Mouse (Mus musculus): ENCODE data around the gene Dusp1. TPM values are rescaled to one million over a fixed set of nuclear protein-coding genes. Genes with fewer than 3 reads are reported as not detected.

The Dusp1 gene
- polyA plus RNA-seq, 1 experiment from 2014 or later: 36.8 TPM

- Histone ChIP-seq H3K9ac (no peak overlapping the region), H3K4me2 (replicated peaks) (no peak overlapping the region), H3K36me3 (peaks cover 58% of the 10 kb centered on the region), H3K4me3 (no peak overlapping the region), H3K4me1 (no peaks in the 10 kb centered on the region), H3K9me3 (no peaks in the 10 kb centered on the region; the same call in none of the 2 replicates), H3K27ac (no peak overlapping the region), H3K27me3 (replicated peaks) (no peaks in the 10 kb centered on the region)
- 91% methylated on average over 11 of the region's 11 CpGs for WGBS
- ATAC-seq (ENCODE audit: low FRiP score, low read depth): no peak
Measured at GRCm38 (mm10) chr17:26570651-26571118, 8.8 kb upstream of the Dusp1 start.

- Histone ChIP-seq H3K27me3 (replicated peaks) (no peaks in the 10 kb centered on the region), H3K9ac (no peak overlapping the region), H3K27ac (no peak overlapping the region), H3K4me2 (replicated peaks) (no peak overlapping the region), H3K4me1 (no peaks in the 10 kb centered on the region), H3K9me3 (no peaks in the 10 kb centered on the region; the same call in none of the 2 replicates), H3K4me3 (no peak overlapping the region), H3K36me3 (peaks cover 56% of the 10 kb centered on the region)
- WGBS: 93% methylated on average over 4 of the region's 4 CpGs
- ATAC-seq (ENCODE audit: low FRiP score, low read depth): no peak
Measured at GRCm38 (mm10) chr17:26569594-26570350, 7.8 kb upstream of the Dusp1 start.

- no peaks in the 10 kb centered on the region; the same call in none of the 2 replicates for H3K9me3 ChIP-seq
- no peak for ATAC-seq (ENCODE audit: low FRiP score, low read depth)
- no peaks in the 10 kb centered on the region for H3K27me3 ChIP-seq (replicated peaks)
- peaks cover 8% of the 10 kb centered on the region for H3K4me1 ChIP-seq
- H3K4me2 ChIP-seq (replicated peaks): no peak overlapping the region
- H3K36me3 ChIP-seq: peaks cover 69% of the 10 kb centered on the region
- H3K9ac ChIP-seq: no peak overlapping the region
- no peak overlapping the region for H3K4me3 ChIP-seq
- 98% methylated on average over 4 of the region's 4 CpGs for WGBS
- no peak overlapping the region for H3K27ac ChIP-seq
Measured at GRCm38 (mm10) chr17:26567818-26568173, 5.9 kb upstream of the Dusp1 start.

GRCm38 (mm10) chr17:26567142-26567817 lies 5.4 kb upstream of the Dusp1 start:
- H3K4me3 ChIP-seq: no peak overlapping the region
- peaks cover 69% of the 10 kb centered on the region for H3K36me3 ChIP-seq
- peaks cover 13% of the 10 kb centered on the region for H3K4me1 ChIP-seq
- 62% methylated on average over 8 of the region's 8 CpGs for WGBS
- no peaks in the 10 kb centered on the region; the same call in none of the 2 replicates for H3K9me3 ChIP-seq
- H3K27me3 ChIP-seq (replicated peaks): no peaks in the 10 kb centered on the region
- H3K9ac ChIP-seq: no peak overlapping the region
- no peak overlapping the region for H3K27ac ChIP-seq
- no peak for ATAC-seq (ENCODE audit: low FRiP score, low read depth)
- no peak overlapping the region for H3K4me2 ChIP-seq (replicated peaks)

- H3K4me3 ChIP-seq: no peak overlapping the region
- peaks cover 52% of the 10 kb centered on the region for H3K36me3 ChIP-seq
- H3K4me2 ChIP-seq (replicated peaks): no peak overlapping the region
- H3K27ac ChIP-seq: no peak overlapping the region
- ATAC-seq (ENCODE audit: low FRiP score, low read depth): no peak
- H3K9me3 ChIP-seq: no peaks in the 10 kb centered on the region; the same call in none of the 2 replicates
- WGBS: 66% methylated on average over 9 of the region's 9 CpGs
- no peak overlapping the region for H3K9ac ChIP-seq
- H3K27me3 ChIP-seq (replicated peaks): no peaks in the 10 kb centered on the region
- peaks cover 25% of the 10 kb centered on the region for H3K4me1 ChIP-seq
Measured at GRCm38 (mm10) chr17:26564439-26564838, 2.5 kb upstream of the Dusp1 start.

- Histone ChIP-seq H3K36me3 (peaks cover 45% of the 10 kb centered on the region), H3K9me3 (no peaks in the 10 kb centered on the region; the same call in none of the 2 replicates), H3K9ac (no peak overlapping the region), H3K4me2 (replicated peaks) (no peak overlapping the region), H3K27ac (no peak overlapping the region), H3K27me3 (replicated peaks) (no peaks in the 10 kb centered on the region), H3K4me3 (no peak overlapping the region), H3K4me1 (peaks cover 25% of the 10 kb centered on the region)
- ATAC-seq (ENCODE audit: low FRiP score, low read depth): no peak
- 86% methylated on average over 6 of the region's 6 CpGs for WGBS
Measured at GRCm38 (mm10) chr17:26563476-26563875, 1.5 kb upstream of the Dusp1 start.

- Histone ChIP-seq H3K9ac (peak overlapping the region; percentile 87), H3K36me3 (peaks cover 33% of the 10 kb centered on the region), H3K27ac (no peak overlapping the region), H3K9me3 (no peaks in the 10 kb centered on the region; the same call in 1 of the 2 replicates), H3K27me3 (replicated peaks) (no peaks in the 10 kb centered on the region), H3K4me2 (replicated peaks) (peak overlapping the region; percentile 86), H3K4me1 (peaks cover 25% of the 10 kb centered on the region), H3K4me3 (peak overlapping the region; percentile 89)
- 74% methylated on average over 4 of the region's 4 CpGs for WGBS
- ATAC-seq (ENCODE audit: low FRiP score, low read depth): no peak
Measured at GRCm38 (mm10) chr17:26562292-26562691, 364 bp upstream of the Dusp1 start.

- Histone ChIP-seq H3K9me3 (no peaks in the 10 kb centered on the region; the same call in 1 of the 2 replicates), H3K36me3 (peaks cover 26% of the 10 kb centered on the region), H3K27me3 (replicated peaks) (no peaks in the 10 kb centered on the region), H3K27ac (peak within 1 kb of the TSS; percentile 50; the same call in 1 of the 2 replicates), H3K4me1 (peaks cover 25% of the 10 kb centered on the region), H3K4me2 (replicated peaks) (peak within 1 kb of the TSS; percentile 86), H3K9ac (peak within 1 kb of the TSS; percentile 87), H3K4me3 (peak within 1 kb of the TSS; percentile 89)
- WGBS: under 1% methylated on average over 36 of the region's 36 CpGs
- peak; percentile 97 for ATAC-seq (ENCODE audit: low FRiP score, low read depth)
Measured at GRCm38 (mm10) chr17:26561290-26561640, 663 bp downstream of the Dusp1 start, which contains the start of gene Ergic1. Ergic1 (plus strand) TSS chr17:26561489.

- H3K4me2 ChIP-seq (replicated peaks): peak overlapping the region; percentile 86
- peak overlapping the region; percentile 87 for H3K9ac ChIP-seq
- peaks cover 22% of the 10 kb centered on the region for H3K36me3 ChIP-seq
- H3K4me1 ChIP-seq: peaks cover 25% of the 10 kb centered on the region
- peak overlapping the region; percentile 89 for H3K4me3 ChIP-seq
- H3K27ac ChIP-seq: peak overlapping the region; percentile 50; the same call in 1 of the 2 replicates
- no peaks in the 10 kb centered on the region for H3K9me3 ChIP-seq
- ATAC-seq (ENCODE audit: low FRiP score, low read depth): peak; percentile 22; the same call in 1 of the 2 replicates
- H3K27me3 ChIP-seq (replicated peaks): no peaks in the 10 kb centered on the region
- 39% methylated on average over 9 of the region's 9 CpGs for WGBS
Measured at GRCm38 (mm10) chr17:26560526-26561289, 1.2 kb downstream of the Dusp1 start.

- 0 out of 2 replicates have a peak, but pooled peaks cover 4% of the 10 kb centered on the region for H3K4me1 ChIP-seq
- no peak overlapping the region for H3K4me3 ChIP-seq
- H3K9ac ChIP-seq: no peak overlapping the region
- H3K27ac ChIP-seq: no peak overlapping the region
- WGBS: 70% methylated on average over 3 of the region's 3 CpGs
- H3K4me2 ChIP-seq (replicated peaks): no peak overlapping the region
- H3K36me3 ChIP-seq: no peaks in the 10 kb centered on the region
- H3K27me3 ChIP-seq (replicated peaks): peaks cover 7% of the 10 kb centered on the region; the same call in 1 of the 2 replicates
- H3K9me3 ChIP-seq: no peaks in the 10 kb centered on the region
- no peak for ATAC-seq (ENCODE audit: low FRiP score, low read depth)
Measured at GRCm38 (mm10) chr17:26553033-26553432, 8.9 kb downstream of the Dusp1 start.

GRCm38 (mm10) chr17:26551104-26551503 lies 10.8 kb downstream of the Dusp1 start:
- no peaks in the 10 kb centered on the region for H3K36me3 ChIP-seq
- no peak overlapping the region for H3K4me2 ChIP-seq (replicated peaks)
- H3K27me3 ChIP-seq (replicated peaks): peaks cover 7% of the 10 kb centered on the region; the same call in 1 of the 2 replicates
- H3K9ac ChIP-seq: no peak overlapping the region
- WGBS: 91% methylated on average over 6 of the region's 6 CpGs
- no peaks in the 10 kb centered on the region for H3K9me3 ChIP-seq
- H3K4me1 ChIP-seq: 0 out of 2 replicates have a peak, but pooled peaks cover 4% of the 10 kb centered on the region
- H3K27ac ChIP-seq: no peak overlapping the region
- no peak overlapping the region for H3K4me3 ChIP-seq
- ATAC-seq (ENCODE audit: low FRiP score, low read depth): no peak

Data from neural tube, embryonic 12.5 days (tissue).